Comparison of ENCODE assay signal across 32 mouse cellular contexts in genomic region chr10:59377906-59378305, GRCm38 (mm10). TPM values are rescaled to one million over a fixed set of nuclear protein-coding genes. Genes with fewer than 3 reads are reported as not detected.
DNase-seq lines count a peak whose midpoint lies in the region; ATAC-seq lines count a peak whose summit lies in the region.
"Had no signal": no experiment of that assay in that cellular context is flagged by ENCODE, and none has a peak within 500 bp of the region (broad histone marks: within the 10 kb centered on the region; RNA-seq: fewer than 3 reads in every experiment).

No protein-coding gene starts in this region.

- no peak for ATAC-seq in intestine, embryonic 14.5 days (replicated peaks; ENCODE audit: low FRiP score, low TSS enrichment, low read depth)
- no peak for ATAC-seq in intestine, embryonic 15.5 days
- ATAC-seq: forebrain, embryonic 14.5 days; hindbrain, postnatal 0 days; intestine, postnatal 0 days; liver, embryonic 12.5 days; liver, postnatal 0 days; midbrain, embryonic 16.5 days had no signal

- no peaks in the 10 kb centered on the region for H3K9me3 ChIP-seq in intestine, embryonic 14.5 days (ENCODE audit: control insufficient read depth, low read length)
- H3K9me3 ChIP-seq in intestine, embryonic 15.5 days, result no peaks in the 10 kb centered on the region
- H3K9me3 ChIP-seq: G1E; heart, embryonic 10.5 days; heart, embryonic 15.5 days; hindbrain, embryonic 12.5 days; kidney, embryonic 15.5 days; limb, embryonic 13.5 days; liver, embryonic 12.5 days had no signal

- peaks cover 18% of the 10 kb centered on the region for H3K36me3 ChIP-seq in intestine, embryonic 14.5 days (ENCODE audit: control insufficient read depth, insufficient read depth, low read length)
- H3K36me3 ChIP-seq in intestine, embryonic 15.5 days, result peaks cover 3% of the 10 kb centered on the region; the same call in 1 of the 2 replicates

- H3K27me3 ChIP-seq in intestine, embryonic 14.5 days (replicated peaks; ENCODE audit: control insufficient read depth, insufficient read depth, low read length), result no peaks in the 10 kb centered on the region
- H3K27me3 ChIP-seq in intestine, embryonic 15.5 days (replicated peaks), result no peaks in the 10 kb centered on the region
- H3K27me3 ChIP-seq: heart, embryonic 15.5 days; hindbrain, embryonic 12.5 days; kidney, embryonic 15.5 days; limb, embryonic 13.5 days; liver, embryonic 12.5 days had no signal

- no peak overlapping the region for H3K4me2 ChIP-seq in intestine, embryonic 14.5 days (ENCODE audit: low read length)
- H3K4me2 ChIP-seq in intestine, embryonic 15.5 days (replicated peaks), result no peak overlapping the region
- H3K4me2 ChIP-seq: heart, embryonic 15.5 days; hindbrain, embryonic 12.5 days; kidney, embryonic 15.5 days; limb, embryonic 13.5 days; liver, embryonic 12.5 days; midbrain, embryonic 11.5 days had no signal

- H3K4me3 ChIP-seq in intestine, embryonic 14.5 days (ENCODE audit: low read depth, low read length), result no peak overlapping the region
- H3K4me3 ChIP-seq in intestine, embryonic 15.5 days (replicated peaks), result no peak overlapping the region
- H3K4me3 ChIP-seq: heart, embryonic 10.5 days; heart, embryonic 15.5 days; hindbrain, embryonic 12.5 days; kidney, embryonic 15.5 days; left cerebral cortex, adult 2 months; limb, embryonic 13.5 days; liver, embryonic 12.5 days had no signal

- no peak overlapping the region for H3K27ac ChIP-seq in intestine, embryonic 14.5 days (ENCODE audit: low read depth)
- no peak overlapping the region for H3K27ac ChIP-seq in intestine, embryonic 15.5 days
- H3K27ac ChIP-seq: heart, embryonic 10.5 days; heart, embryonic 15.5 days; hindbrain, embryonic 12.5 days; hindbrain, postnatal 0 days; kidney, embryonic 15.5 days; left cerebral cortex, adult 2 months; limb, embryonic 13.5 days; liver, embryonic 12.5 days had no signal

- 71% methylated on average over 10 of the region's 10 CpGs for WGBS in intestine, embryonic 14.5 days
- WGBS in intestine, embryonic 15.5 days, result 64% methylated on average over 10 of the region's 10 CpGs

- H3K9ac ChIP-seq in intestine, embryonic 14.5 days (ENCODE audit: low read length), result no peak overlapping the region
- no peak overlapping the region for H3K9ac ChIP-seq in intestine, embryonic 15.5 days
- H3K9ac ChIP-seq: heart, embryonic 15.5 days; hindbrain, embryonic 12.5 days; kidney, embryonic 15.5 days; limb, embryonic 13.5 days; liver, embryonic 12.5 days; liver, postnatal 0 days had no signal

- peak; percentile 52 for DNase-seq in intestine, embryonic 14.5 days (ENCODE audit: low spot score)
- DNase-seq in urinary bladder, postnatal 14 days (ENCODE audit: low spot score), result peak; percentile 55
- no peak for DNase-seq in urinary bladder, postnatal 4 days (ENCODE audit: low spot score in 2 of 2)
- DNase-seq in lung, postnatal 25 days (ENCODE audit: low spot score), result peak; percentile 41
- DNase-seq in yolk sac, embryonic 10.5 days (ENCODE audit: low spot score), result peak; percentile 38
- no peak for DNase-seq in cerebellum, postnatal 14 days
- no peak for DNase-seq in kidney, adult 9 months
- DNase-seq: adrenal gland, postnatal 10 days; cerebellum, adult 11 months; cerebellum, adult 9-11 months; gastrocnemius, postnatal 14 days; kidney, postnatal 25 days; liver, postnatal 0 days; right cerebral cortex, adult 18-20 months; spleen, adult 18-20 months; thymus, adult 2 months; thymus, postnatal 36 days had no signal

- H3K4me1 ChIP-seq in intestine, embryonic 14.5 days (replicated peaks; ENCODE audit: control insufficient read depth, insufficient read depth, low read length), result no peaks in the 10 kb centered on the region
- H3K4me1 ChIP-seq in intestine, embryonic 15.5 days (replicated peaks), result no peaks in the 10 kb centered on the region
- H3K4me1 ChIP-seq: hindbrain, embryonic 12.5 days; kidney, embryonic 15.5 days; limb, embryonic 13.5 days had no signal

RNA-seq across cellular contexts. Expression of gene Gm10273, which starts 17.5 kb away (rescaled TPM):
- polyA plus RNA-seq in intestine, embryonic 14.5 days (2014; fragmentation: Nextera tagmentation; extraction: Ambion mirVana), result 7.8 and 10.5 TPM in 2 replicates
- 3.5 and 5.7 TPM in 2 replicates for polyA plus RNA-seq in intestine, embryonic 15.5 days (2015; fragmentation: Nextera tagmentation; extraction: Ambion mirVana)
- polyA plus RNA-seq: forebrain, embryonic 14.5 days; hindbrain, embryonic 12.5 days; kidney, embryonic 15.5 days had no signal

RNA-seq across cellular contexts. Expression of gene Pla2g12b, which starts 25.6 kb away (rescaled TPM):
- polyA plus RNA-seq in intestine, embryonic 14.5 days (2014; fragmentation: Nextera tagmentation; extraction: Ambion mirVana), result 11.6 and 14.2 TPM in 2 replicates
- polyA plus RNA-seq in intestine, embryonic 15.5 days (2015; fragmentation: Nextera tagmentation; extraction: Ambion mirVana), result 38.8 and 43.5 TPM in 2 replicates
- polyA plus RNA-seq: forebrain, embryonic 14.5 days; G1E; hindbrain, embryonic 12.5 days; hindbrain, postnatal 0 days; limb, embryonic 13.5 days; midbrain, embryonic 11.5 days; midbrain, embryonic 16.5 days; neural tube, embryonic 11.5 days; thymus, adult 2 months had no signal

RNA-seq across cellular contexts. Expression of gene P4ha1, which starts 54.8 kb away (rescaled TPM):
- polyA plus RNA-seq in intestine, embryonic 14.5 days (2014; fragmentation: Nextera tagmentation; extraction: Ambion mirVana), result 65.2 and 70.5 TPM in 2 replicates
- 64.7 and 73.8 TPM in 2 replicates for polyA plus RNA-seq in intestine, embryonic 15.5 days (2015; fragmentation: Nextera tagmentation; extraction: Ambion mirVana)

Comparison
In these comparisons a context has a peak if more than half of its experiments do, and no peak if none do; other contexts are left out.
1. DNase-seq: peak in intestine, embryonic 14.5 days (single experiment), urinary bladder, postnatal 14 days (single experiment), lung, postnatal 25 days (single experiment) and yolk sac, embryonic 10.5 days (single experiment); none in urinary bladder, postnatal 4 days (0 of 2), cerebellum, postnatal 14 days (0 of 2) and kidney, adult 9 months (single experiment).